Mouse (Mus musculus) lung, postnatal 0 days (tissue): ENCODE measurements around the gene Chrm3. TPM values are rescaled to one million over a fixed set of nuclear protein-coding genes. Genes with fewer than 3 reads are reported as not detected.
"Not testable (repeated sequence)": the region's sequence is repeated elsewhere in the genome, so short reads cannot be mapped to it uniquely, and the experiment has no call there.

Experiments
- ATAC-seq: fragments of 200-750 bp; cut with Nextera tagmentation; 2 replicates; pipeline ENCODE4 v1.8.0; 2017; ENCODE audit warnings: moderate library complexity
- DNase-seq: peaks from one replicate; pipeline ENCODE4 v3.0.0-alpha.2; 2016; ENCODE audit warnings: low spot score
- H3K27ac ChIP-seq: fragments of 300-500 bp; sonication (generic); 2 replicates; pipeline ENCODE4 v1.5.1; 2014; ENCODE audit warnings: antibody characterized with exemption, mild to moderate bottlenecking, low read length, mixed read lengths
- H3K27me3 ChIP-seq: fragments of 300-500 bp; sonication (generic); replicated peaks from 2 replicates; pipeline ENCODE4 v1.6.1; 2014; ENCODE audit warnings: low read length, mixed read lengths; ENCODE audit not compliant: insufficient read depth
- H3K36me3 ChIP-seq: fragments of 300-500 bp; sonication (generic); 2 replicates; pipeline ENCODE4 v1.6.1; 2014; ENCODE audit warnings: low read length, mixed read lengths; ENCODE audit not compliant: insufficient read depth
- H3K4me1 ChIP-seq: fragments of 300-500 bp; sonication (generic); 2 replicates; pipeline ENCODE4 v1.6.1; 2014; ENCODE audit warnings: antibody characterized with exemption, low read depth, low read length, mixed read lengths; ENCODE audit not compliant: insufficient read depth
- H3K4me2 ChIP-seq: fragments of 300-500 bp; sonication (generic); replicated peaks from 2 replicates; pipeline ENCODE4 v1.6.1; 2014; ENCODE audit warnings: low read depth, mild to moderate bottlenecking, low read length, moderate library complexity, mixed read lengths
- H3K4me3 ChIP-seq: fragments of 300-500 bp; sonication (generic); 2 replicates; pipeline ENCODE4 v1.5.1; 2014; ENCODE audit warnings: low read depth, low read length
- H3K9ac ChIP-seq: fragments of 300-500 bp; sonication (generic); replicated peaks from 2 replicates; pipeline ENCODE4 v1.6.1; 2014; ENCODE audit warnings: low read depth, mild to moderate bottlenecking
- H3K9me3 ChIP-seq: fragments of 300-500 bp; sonication (generic); 2 replicates; pipeline ENCODE4 v1.6.1; 2016; ENCODE audit warnings: low read length, mixed read lengths
- CTCF ChIP-seq: IDR thresholded peaks from 2 replicates; pipeline ENCODE4 v1.5.1; 2016; ENCODE audit warnings: antibody characterized with exemption, mild to moderate bottlenecking
- EP300 ChIP-seq: IDR thresholded peaks from 2 replicates; pipeline ENCODE4 v1.6.1; 2016; ENCODE audit warnings: antibody characterized with exemption, mild to moderate bottlenecking, control low read depth
- WGBS: fragments of 180-500 bp; shearing (Covaris S2); extraction: QIAGEN DNeasy Blood & Tissue Kit; methylation state at CpG from one replicate; pipeline ENCODE4 v1.1.7; 2014; 5-methylcytosine and 5-hydroxymethylcytosine counted together
- polyA plus RNA-seq: library from polyadenylated mRNA; unstranded; fragments of >200 nt; fragmentation: Nextera tagmentation; extraction: Ambion mirVana; gene quantifications from 2 replicates; pipeline ENCODE4 v1.2.1, GENCODE M21; 2015

Chrm3 gene
- polyA plus RNA-seq, 1 experiment from 2014 or later, result 0.20 TPM

GRCm38 (mm10) chr13:9878596-9879010 is 482.0 kb downstream of the Chrm3 start:
- DNase-seq, result peak; percentile 34
- Histone ChIP-seq H3K4me2 (no peak overlapping the region), H3K27me3 (no peaks in the 10 kb centered on the region), H3K27ac (no peak overlapping the region), H3K9ac (no peak overlapping the region), H3K4me1 (no peaks in the 10 kb centered on the region), H3K36me3 (no peaks in the 10 kb centered on the region), H3K4me3 (no peak overlapping the region), H3K9me3 (no peaks in the 10 kb centered on the region)
- no peak for TF ChIP-seq CTCF
- no peak for TF ChIP-seq EP300
- 80% methylated on average over 7 of the region's 7 CpGs for WGBS
- peak; percentile 24; the same call in 1 of the 2 replicates for ATAC-seq

GRCm38 (mm10) chr13:9873377-9873776 is 487.3 kb downstream of the Chrm3 start:
- H3K27me3 ChIP-seq, result no peaks in the 10 kb centered on the region
- ATAC-seq (peak; percentile 69), DNase-seq (peak; percentile 40)
- no peak overlapping the region for H3K4me3 ChIP-seq
- 73% methylated on average over 3 of the region's 3 CpGs for WGBS
- H3K36me3 ChIP-seq, result no peaks in the 10 kb centered on the region
- H3K9ac ChIP-seq, result no peak overlapping the region
- H3K27ac ChIP-seq, result no peak overlapping the region
- no peaks in the 10 kb centered on the region for H3K4me1 ChIP-seq
- no peaks in the 10 kb centered on the region for H3K9me3 ChIP-seq
- TF ChIP-seq CTCF (no peak), EP300 (no peak)
- no peak overlapping the region for H3K4me2 ChIP-seq

GRCm38 (mm10) chr13:9866161-9866560 is 494.5 kb downstream of the Chrm3 start:
- H3K9me3 ChIP-seq, result no peaks in the 10 kb centered on the region
- WGBS, result 91% methylated on average over 2 of the region's 2 CpGs
- H3K4me2 ChIP-seq, result no peak overlapping the region
- no peak for DNase-seq
- H3K27me3 ChIP-seq, result no peaks in the 10 kb centered on the region
- TF ChIP-seq CTCF (no peak), EP300 (no peak)
- no peaks in the 10 kb centered on the region for H3K36me3 ChIP-seq
- ATAC-seq, result no peak
- no peak overlapping the region for H3K9ac ChIP-seq
- H3K27ac ChIP-seq, result no peak overlapping the region
- H3K4me1 ChIP-seq, result no peaks in the 10 kb centered on the region
- no peak overlapping the region for H3K4me3 ChIP-seq

- no peaks in the 10 kb centered on the region for H3K4me1 ChIP-seq
- H3K9ac ChIP-seq, result no peak overlapping the region
- H3K4me3 ChIP-seq, result no peak overlapping the region
- DNase-seq (no peak), ATAC-seq (no peak)
- H3K36me3 ChIP-seq, result no peaks in the 10 kb centered on the region
- H3K27ac ChIP-seq, result no peak overlapping the region
- TF ChIP-seq CTCF (no peak), EP300 (no peak)
- no peaks in the 10 kb centered on the region for H3K9me3 ChIP-seq
- no peak overlapping the region for H3K4me2 ChIP-seq
- WGBS, result 70% methylated on average over 3 of the region's 3 CpGs
- H3K27me3 ChIP-seq, result no peaks in the 10 kb centered on the region
These were observed 513.1 kb downstream of the Chrm3 start for GRCm38 (mm10) chr13:9847515-9847914.

- no peaks in the 10 kb centered on the region for H3K4me1 ChIP-seq
- TF ChIP-seq EP300, result no peak
- TF ChIP-seq CTCF, result peak; percentile 100
- no peaks in the 10 kb centered on the region for H3K36me3 ChIP-seq
- ATAC-seq (peak; percentile 74), DNase-seq (peak; percentile 79)
- H3K9ac ChIP-seq, result no peak overlapping the region
- WGBS, result 34% methylated on average over 14 of the region's 14 CpGs
- H3K4me2 ChIP-seq, result no peak overlapping the region
- H3K4me3 ChIP-seq, result no peak overlapping the region
- H3K27me3 ChIP-seq, result no peaks in the 10 kb centered on the region
- no peak overlapping the region for H3K27ac ChIP-seq
- H3K9me3 ChIP-seq, result no peaks in the 10 kb centered on the region
These were observed 513.9 kb downstream of the Chrm3 start for GRCm38 (mm10) chr13:9846543-9847434.

- WGBS, result 72% methylated on average over 33 of the region's 33 CpGs
- not testable (repeated sequence) for H3K4me1 ChIP-seq
- ATAC-seq, result peak; percentile 73
These were observed 526.4 kb downstream of the Chrm3 start for GRCm38 (mm10) chr13:9834146-9834679.

More at GRCm38 (mm10) chr13:9834146-9834679, 526.4 kb downstream of the Chrm3 start:
- not testable (repeated sequence) for H3K4me2 ChIP-seq, H3K9ac ChIP-seq, H3K36me3 ChIP-seq, H3K4me3 ChIP-seq, H3K9me3 ChIP-seq, H3K27me3 ChIP-seq, H3K27ac ChIP-seq, DNase-seq
